Mouse (Mus musculus) left cerebral cortex, postnatal 36 days (tissue): Measurements from ENCODE around the gene Hsf2bp. TPM values are rescaled to one million over a fixed set of nuclear protein-coding genes. Genes with fewer than 3 reads are reported as not detected.
A peak's percentile ranks its signal among the peaks of the same experiment; 100 is the strongest.

Experiments
- DNase-seq, 2 experiments: peaks; one replicate each; pipeline ENCODE4 v3.0.0; 2021 to 2022; ENCODE audit warnings: low spot score in 2 of 2, mixed read lengths in 1 of 2
- intact Hi-C: fragments of 180-260 bp; cut with DNase I; formaldehyde crosslinking; loops from one replicate; pipeline ENCODE4 v1.15.1; 2025
- total RNA-seq, 2 experiments: library from RNA; stranded (reverse); gene quantifications; 2 replicates each; pipeline ENCODE4 v1.2.3; 2021

The Hsf2bp gene
- total RNA-seq, 2 experiments from 2014 or later: 0.64 to 1.4 TPM

DNA sequence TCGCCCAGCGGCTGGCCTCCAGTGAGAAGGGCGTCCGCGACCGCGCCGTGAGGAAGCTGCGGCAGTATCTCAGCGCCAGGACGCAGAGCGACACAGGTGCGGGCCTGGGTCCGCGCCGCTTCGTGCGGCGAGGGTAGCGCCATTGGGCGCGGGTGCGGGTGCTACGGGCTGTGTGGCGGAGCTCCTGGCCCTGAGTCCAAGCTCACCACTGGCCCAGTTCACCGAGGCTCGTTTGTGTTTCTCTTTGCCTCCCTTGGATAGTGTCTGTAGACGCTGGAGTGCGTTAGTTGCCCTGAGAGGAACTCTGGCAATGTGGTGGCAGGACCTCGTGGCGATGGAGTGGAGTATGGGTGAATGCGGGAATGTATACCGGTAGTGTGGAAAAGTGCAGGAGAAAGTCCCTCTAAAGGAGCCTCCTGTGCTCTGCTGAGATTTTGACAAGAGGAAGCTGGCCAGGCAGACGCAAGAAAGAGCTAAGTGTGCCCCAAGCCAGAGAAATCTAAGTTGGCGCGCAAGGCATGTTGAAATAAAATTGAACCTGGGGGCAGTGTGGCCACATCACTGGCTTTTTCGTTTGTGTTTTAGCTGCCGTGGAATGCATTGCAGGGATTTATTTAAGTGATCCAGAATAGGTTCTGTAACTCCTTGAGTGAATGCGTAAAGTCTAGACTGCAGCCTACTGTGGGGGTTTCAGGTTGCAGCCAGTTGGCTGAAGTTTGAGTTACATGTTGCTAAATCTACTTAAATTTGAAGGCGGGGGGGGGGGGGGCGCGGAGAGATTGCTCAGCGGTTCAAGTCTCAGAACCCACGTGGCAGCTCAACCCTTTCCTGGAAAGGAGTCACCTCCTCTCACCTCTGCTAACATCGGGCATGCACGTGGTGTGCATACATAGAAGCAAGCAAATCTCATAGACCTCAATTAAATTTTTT is 625 bp upstream of the Hsf2bp start:
- intact Hi-C loops: loop anchor here (10.0 kb wide), 1 partner anchor 458 kb away; no protein-coding TSS in a partner anchor
- no peak for DNase-seq

DNA sequence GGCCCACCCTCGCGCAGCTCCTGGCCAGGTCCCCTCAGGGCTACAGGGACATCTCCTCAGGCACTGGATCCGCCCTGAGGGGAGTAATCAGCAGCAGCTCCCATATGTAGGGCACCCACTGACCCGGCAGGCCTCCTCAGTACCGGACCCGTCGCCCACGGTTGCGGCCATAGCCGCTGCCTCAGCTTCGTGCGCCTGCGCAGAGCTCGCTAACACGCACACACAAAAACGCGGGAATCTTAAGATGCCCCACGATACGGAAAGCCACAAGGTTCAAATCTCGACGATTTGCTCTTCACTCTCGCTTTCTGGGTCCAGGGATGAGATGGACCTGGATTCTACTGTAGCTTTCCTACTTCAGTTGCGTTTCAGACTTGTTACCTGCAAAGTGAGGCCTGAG is 1.8 kb downstream of the Hsf2bp start:
- intact Hi-C loops: loop anchor here (10.0 kb wide), 1 partner anchor 460 kb away; no protein-coding TSS in a partner anchor
- no peak for DNase-seq

DNA sequence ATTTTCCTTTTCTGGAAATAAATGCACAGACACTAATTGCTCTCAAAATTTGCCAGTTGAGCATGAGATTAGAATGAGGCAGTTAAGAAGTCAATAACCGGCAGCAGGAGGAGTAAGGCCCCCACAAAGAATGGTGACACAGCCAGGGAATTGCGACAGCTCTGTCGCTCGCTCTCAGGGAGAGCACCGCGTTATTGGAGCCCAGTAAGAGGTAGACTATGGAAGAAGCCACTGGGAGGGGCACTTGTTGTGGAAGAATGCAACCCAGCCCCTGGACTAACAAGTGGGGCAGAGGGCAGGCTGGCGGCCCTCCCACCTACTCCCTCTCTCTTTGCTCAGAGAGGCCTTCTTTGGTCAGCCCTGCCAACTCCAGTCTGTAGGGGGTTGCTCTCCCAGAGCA is 4.5 kb downstream of the Hsf2bp start:
- intact Hi-C loops: loop anchor here (10.0 kb wide), 1 partner anchor 463 kb away; no protein-coding TSS in a partner anchor
- DNase-seq: no peak

DNA sequence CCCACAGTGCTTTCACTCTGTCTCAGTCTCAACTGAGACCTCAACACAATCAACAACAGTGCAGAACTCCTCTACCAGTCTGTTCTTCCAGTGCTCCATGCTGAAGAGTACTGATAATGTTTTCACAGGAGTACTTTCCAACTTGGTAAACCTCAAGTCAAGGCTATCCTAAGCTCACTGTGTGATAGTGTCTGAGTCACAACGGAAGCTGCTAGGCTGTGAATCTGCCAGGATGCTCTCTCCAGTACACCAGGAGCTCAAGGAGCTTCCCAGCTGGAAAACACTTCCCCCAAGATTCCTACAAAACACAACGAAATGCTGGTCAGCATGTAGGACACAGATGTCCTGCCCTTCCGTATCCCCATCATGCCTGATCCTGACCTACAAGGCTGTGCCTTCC is 7.8 kb downstream of the Hsf2bp start:
- DNase-seq: no peak
- intact Hi-C loops: loop anchor here (1.0 to 5.0 kb wide), 3 partner anchors 45 to 506 kb away; partner anchors contain the start of gene Ndufv3

DNA sequence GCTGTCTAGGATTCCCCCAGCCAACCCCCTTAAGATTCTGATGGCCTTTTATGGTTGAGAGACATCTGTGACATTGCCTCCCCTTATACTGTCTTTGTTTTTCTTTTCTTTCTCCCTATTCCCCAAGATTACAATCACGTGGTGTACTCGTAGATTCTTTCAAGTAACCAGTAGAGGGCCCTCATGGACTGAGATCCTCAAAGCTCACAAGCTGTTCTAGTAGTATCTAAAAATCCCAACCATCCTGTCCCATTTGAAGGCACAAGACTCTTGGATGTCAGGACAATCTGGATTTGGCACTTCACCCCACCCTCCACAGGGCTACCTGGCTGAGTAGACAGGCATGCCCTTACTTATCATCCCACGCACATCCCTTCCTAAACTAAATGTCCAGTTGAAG is 8.5 kb downstream of the Hsf2bp start:
- DNase-seq: no peak
- intact Hi-C loops: loop anchor here (1.0 to 5.0 kb wide), 3 partner anchors 46 to 505 kb away; partner anchors contain the start of gene Ndufv3

DNA sequence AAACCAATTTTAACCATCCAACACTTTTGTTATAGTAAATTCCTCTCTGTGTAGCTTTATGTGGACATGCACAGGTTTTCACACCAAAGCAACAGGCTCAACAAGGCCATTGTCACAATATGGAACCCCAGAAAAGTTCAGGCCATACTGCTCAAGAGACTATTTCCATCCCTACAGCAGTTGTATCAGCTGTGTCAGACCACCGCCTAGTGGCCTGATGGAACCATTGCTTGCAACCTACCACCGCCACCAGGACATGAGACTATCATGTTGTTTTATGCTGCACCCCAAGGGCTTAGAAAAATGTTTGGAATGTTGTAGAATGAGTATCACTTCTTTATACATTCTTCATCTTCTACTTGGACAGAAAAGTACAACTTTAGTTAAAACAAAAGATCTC is 10.8 kb downstream of the Hsf2bp start:
- intact Hi-C loops: loop anchor here (1.0 to 5.0 kb wide), 3 partner anchors 182 to 503 kb away; partner anchors contain the start of gene Ndufv3
- DNase-seq: peak; percentile 43 to 60

DNA sequence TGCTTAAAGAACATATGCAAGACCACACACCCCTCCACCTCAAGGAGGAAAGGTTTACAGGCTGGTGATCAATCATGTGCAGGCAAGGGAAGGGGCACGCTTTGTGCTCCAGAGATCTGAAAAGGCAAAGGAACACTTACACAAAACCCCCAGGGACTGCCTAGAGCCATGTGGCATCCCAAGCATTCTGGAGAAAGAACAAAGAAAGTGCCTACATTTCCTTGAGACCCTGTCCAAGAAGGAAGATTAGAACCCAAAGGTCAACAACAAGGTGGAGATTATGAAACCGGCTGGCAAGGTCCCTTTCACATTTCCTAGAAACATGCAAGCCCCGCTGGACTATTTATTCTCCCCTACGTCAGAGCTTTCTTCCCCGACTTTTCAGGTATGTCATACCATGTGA is 11.5 kb downstream of the Hsf2bp start:
- DNase-seq: no peak

DNA sequence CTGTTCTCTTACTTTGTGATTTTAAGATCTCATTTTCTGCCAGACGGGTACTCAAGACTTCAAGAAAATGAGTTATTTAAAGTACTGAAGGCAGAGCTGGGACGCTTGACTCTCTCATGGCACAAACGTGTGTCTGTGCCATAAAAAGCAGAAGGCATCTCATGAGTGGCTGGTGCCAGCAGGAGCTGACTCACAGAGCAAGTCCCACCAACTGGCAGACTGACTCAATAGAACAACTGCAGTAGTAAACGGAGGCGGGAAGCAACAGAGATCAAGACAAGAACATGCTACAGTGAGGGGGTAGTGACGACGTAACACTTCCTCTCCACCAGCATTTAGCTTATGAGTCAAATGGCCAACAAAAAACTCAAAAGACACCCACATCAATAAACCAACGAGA is 13.1 kb downstream of the Hsf2bp start:
- intact Hi-C loops: loop anchor here (1.0 kb wide), 2 partner anchors 146 to 167 kb away; no protein-coding TSS in a partner anchor
- peak; percentile 84 for DNase-seq

More for the DNA sequence above, 11.5 kb downstream of the Hsf2bp start:
- intact Hi-C loops: loop anchor here (1.0 to 5.0 kb wide), 3 partner anchors 183 to 502 kb away; partner anchors contain the start of gene Ndufv3

DNA sequence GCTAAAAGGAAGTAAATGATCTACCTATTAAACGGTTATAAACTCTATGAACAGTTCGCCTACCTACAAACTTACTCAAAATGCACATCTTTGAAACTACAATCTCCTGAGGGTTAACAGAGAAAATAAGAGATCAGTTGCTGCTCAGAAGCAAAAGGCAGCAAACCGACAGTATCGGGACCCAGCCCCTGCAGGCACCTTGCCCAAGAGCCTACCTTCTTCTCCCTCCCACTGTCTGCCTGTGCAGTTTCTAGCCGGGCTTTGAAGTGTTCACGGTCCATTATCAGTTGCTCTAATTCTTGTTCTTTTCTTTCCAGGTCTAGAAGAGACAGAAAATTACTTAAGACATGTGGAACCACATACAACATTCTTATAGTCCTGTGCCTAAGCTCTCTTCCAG is 13.6 kb downstream of the Hsf2bp start:
- intact Hi-C loops: no loop called here
- no peak for DNase-seq

DNA sequence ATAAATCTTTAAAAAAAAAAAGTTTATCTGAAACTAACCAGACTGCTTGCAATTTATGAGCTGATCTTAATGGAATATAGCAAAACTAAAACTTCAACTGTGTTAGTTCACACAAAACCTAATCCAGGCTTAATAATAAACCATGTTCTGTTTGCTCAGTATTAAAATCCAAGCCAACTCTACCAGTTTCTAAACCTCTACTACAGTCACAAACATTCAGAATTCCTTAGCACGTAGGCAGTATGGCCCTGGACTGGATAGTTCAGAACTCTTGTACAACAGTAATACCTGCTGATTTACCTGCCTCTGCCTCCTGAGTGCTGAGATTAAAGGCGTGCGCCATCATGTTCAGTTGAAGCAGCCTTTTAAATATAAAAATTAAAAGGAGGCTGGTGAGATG is 14.2 kb downstream of the Hsf2bp start:
- DNase-seq: no peak
- intact Hi-C loops: no loop called here

DNA sequence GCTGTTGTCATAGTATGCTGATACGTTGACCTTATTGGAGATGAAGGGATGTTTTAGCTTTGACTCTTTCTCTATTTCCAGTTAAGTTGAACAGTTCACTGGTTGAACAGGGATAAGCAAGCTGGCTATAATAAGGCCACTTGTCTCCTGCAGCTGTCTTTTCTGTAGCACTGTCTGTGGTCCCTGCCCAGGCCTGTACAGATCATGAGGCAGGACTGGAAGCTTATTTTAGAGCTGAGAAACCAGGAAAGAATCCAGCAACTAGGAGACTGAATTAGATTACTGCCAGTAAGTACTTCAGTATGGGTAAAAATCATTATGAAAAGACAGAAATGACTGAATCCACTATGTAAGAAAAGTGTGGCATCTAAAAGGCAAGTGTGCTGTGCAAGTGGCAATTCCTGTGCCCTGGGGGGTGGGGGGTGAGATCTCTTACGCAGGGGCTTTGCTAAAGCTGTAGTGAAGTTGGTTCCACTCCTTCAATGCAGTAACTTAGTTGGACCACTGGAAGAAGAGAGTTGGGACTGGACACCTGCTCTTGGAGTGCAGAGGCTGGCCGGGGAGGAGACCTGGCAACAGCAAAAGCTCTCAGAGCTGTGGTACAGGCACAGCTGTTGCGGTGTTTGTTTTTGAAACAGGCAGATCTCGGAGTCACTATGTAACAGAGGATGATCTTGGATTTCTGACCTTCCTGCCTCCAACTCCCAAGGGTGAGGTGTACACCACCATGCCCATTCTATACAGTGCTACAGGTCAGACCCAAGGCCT is 17.8 kb downstream of the Hsf2bp start:
- intact Hi-C loops: no loop called here
- DNase-seq: no peak

DNA sequence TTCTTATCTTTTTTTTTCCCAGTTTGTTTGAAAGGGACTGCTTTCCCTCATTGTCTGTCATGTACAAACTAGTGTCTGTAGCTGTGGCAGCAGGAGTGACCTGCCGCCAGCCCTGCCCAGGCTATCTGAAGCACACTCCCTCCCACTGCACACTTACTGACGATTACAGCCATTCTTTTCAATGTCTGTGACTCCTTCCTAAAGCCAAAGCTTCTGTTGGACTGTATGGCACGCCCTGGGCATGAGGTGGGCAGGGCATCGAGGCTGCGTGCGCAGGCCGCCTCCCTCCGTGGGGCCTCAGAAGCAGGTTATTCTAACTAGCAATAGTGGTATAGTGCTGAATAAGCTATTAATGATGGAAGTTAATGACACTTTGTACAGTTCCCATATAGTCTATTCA is 19.7 kb downstream of the Hsf2bp start:
- intact Hi-C loops: no loop called here

DNA sequence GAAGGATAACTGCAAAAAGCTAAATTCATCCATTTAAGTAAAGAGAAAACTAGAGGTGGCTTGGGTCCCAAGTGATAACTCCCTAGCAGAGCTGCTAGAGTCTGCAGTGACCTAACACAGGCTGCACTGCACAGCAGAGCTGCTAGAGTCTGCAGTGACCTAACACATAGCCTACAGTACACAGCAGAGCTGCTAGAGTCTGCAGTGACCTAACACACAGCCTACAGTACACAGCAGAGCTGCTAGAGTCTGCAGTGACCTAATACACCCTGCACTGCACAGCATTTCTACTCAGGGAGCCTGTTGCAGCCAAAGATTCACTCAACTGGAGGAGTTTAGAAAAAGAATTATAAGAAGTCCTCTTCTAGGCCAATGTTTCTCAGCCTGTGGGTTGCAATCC is 22.5 kb downstream of the Hsf2bp start:
- intact Hi-C loops: no loop called here
- no peak for DNase-seq

More for the DNA sequence above, 19.7 kb downstream of the Hsf2bp start:
- no peak for DNase-seq

DNA sequence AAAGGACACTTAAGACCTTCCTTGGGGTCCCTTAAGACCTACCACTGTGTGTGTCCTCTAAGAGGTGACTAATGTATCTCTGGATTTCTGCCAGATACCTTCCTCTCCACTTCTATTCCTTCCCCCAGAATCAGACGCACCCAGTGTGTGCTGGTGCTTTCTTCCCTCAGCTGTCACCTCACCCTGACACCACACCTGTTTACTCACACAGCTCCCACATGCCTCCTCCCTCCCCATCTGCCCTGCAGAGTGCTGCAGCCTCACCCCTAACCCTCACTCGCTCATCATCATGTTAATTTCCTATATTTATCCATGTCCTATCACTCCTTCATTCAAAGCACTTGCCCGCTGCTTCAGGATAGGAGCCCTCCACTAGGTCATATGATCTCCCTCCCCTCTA is 23.9 kb downstream of the Hsf2bp start:
- intact Hi-C loops: no loop called here

DNA sequence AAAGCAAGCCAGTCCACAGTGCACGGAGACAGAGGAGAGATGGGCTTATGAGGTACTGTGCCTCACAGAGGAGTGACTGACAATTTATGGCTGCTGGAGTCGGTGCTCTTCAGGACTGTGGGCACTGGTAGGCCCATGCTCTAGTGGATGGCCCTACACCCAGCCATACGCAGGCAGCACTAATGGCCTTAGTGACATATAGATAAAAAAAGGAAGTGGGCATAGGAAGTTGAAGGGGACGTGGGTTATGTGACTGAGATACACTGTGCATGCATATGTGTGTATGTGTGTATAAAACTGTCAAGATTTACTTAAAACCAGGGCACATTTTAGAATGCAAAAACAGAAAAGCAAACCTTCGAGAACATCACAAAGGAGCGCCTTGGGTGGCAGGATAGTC is 24.5 kb downstream of the Hsf2bp start:
- intact Hi-C loops: no loop called here
- DNase-seq: no peak

More for the DNA sequence above, 23.9 kb downstream of the Hsf2bp start:
- DNase-seq: no peak

DNA sequence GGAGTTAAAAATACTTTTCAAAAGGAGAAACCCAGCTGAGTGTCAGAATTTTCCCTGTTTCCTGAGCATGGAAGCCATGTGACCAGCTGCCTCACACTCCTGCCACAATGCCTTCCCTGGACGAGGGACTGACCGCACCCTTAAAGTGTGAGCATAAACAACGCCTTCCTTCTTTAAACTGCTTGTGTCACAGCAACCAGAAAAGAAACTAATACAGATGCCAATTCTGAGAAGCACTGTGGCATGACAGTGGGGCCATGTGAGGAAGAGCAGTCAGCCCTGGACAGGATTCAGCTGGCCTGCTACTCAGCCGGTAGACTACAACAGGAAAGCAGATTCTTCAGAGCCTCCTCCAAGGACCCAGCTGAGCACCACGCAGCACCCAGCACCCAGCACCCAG is 29.3 kb downstream of the Hsf2bp start:
- DNase-seq: no peak
- intact Hi-C loops: no loop called here

DNA sequence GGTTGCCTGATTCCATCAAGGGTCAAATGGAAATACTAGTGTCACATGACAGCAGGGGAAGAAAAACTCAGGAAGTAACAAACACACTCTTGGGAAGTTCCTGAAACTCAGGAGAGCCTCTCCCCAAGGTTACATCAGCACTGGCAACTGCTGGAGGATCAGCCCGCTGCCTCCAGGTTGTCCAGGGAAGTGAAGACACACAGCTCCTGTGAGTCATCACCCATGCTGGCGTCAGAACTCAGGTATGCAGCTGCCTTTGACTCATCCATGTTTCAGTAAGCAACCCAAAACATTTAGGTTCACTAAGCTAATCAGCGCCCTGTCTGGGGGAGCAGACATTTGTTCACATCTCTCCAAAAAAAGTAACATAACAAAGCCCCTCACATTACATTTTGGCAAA is 32.9 kb downstream of the Hsf2bp start:
- no peak for DNase-seq

DNA sequence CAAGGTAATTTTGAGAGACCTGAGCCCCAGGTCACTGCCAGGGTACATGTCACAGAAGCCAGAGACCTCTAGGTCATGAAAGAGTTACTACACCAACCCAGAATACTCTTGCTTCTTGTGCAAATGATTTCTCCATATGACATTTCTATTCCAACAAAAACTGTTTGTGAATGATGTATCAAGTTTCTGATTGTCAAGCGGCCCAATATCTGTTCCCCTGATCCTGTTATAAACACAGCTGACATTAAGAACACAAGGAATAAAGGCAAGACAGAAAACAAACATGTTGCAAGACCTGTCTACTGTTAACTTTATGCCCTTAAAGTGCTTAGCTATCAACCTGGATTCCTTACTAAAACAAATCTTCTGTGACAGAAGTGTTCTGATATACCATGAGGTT is 37.8 kb downstream of the Hsf2bp start:
- DNase-seq: no peak
- intact Hi-C loops: no loop called here

More for the DNA sequence above, 32.9 kb downstream of the Hsf2bp start:
- intact Hi-C loops: no loop called here

DNA sequence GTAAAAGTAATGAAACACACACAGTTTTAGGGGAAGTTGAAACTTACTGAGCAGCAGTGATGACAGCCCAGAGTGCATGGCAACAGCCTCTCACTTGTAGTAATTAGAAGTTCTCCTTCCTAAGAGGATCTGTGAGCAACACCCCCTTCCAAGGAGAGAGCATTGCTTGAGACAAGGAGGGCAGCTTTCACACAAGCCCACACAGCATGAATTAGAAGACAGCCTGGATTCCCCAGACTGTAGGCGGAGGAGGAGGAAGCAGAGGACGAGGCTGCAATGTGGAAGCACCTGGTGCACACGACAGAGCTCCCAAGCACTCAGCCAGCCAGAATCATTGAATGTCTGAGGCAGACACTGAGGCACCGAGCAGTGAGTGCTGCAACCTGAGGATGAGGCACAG is 39.8 kb downstream of the Hsf2bp start:
- peak in 1 of 2 experiments; percentile 12 for DNase-seq

DNA sequence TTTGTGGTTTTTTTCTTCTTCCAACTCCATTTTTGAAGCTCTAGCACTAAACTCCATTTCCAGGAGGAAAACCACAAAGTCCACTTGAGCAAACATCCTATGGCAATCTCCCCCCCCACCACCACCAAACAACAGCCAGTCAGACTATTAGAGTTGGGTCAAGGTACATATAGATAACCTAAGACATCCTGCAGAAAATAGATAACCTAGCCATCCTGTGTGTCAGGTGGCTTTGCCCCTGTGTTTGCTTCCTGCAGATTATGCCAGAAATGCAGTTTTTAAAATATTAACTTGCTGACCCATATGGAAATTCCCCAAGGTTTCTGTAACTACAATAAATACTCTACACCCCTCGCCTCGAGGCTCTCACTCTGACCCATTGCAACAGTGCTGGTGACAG is 40.4 kb downstream of the Hsf2bp start:
- no peak for DNase-seq
- intact Hi-C loops: no loop called here

More for the DNA sequence above, 39.8 kb downstream of the Hsf2bp start:
- intact Hi-C loops: no loop called here
